Mouse (Mus musculus) adrenal gland, adult 8-10 months (tissue): Measurements from ENCODE around the gene Col5a1. TPM values are rescaled to one million over a fixed set of nuclear protein-coding genes. Genes with fewer than 3 reads are reported as not detected.
A peak's percentile ranks its signal among the peaks of the same experiment; 100 is the strongest.

ENCODE experiments used
- DNase-seq: peaks from one replicate; pipeline ENCODE4 v3.0.0; 2022
- total RNA-seq, 4 experiments: library from RNA; stranded (reverse); gene quantifications; 2 replicates each; pipeline ENCODE4 v1.2.4; 2022

Gene Col5a1
- total RNA-seq, 4 experiments from 2014 or later = 27.1 to 42.7 (median 35.2) TPM

DNA sequence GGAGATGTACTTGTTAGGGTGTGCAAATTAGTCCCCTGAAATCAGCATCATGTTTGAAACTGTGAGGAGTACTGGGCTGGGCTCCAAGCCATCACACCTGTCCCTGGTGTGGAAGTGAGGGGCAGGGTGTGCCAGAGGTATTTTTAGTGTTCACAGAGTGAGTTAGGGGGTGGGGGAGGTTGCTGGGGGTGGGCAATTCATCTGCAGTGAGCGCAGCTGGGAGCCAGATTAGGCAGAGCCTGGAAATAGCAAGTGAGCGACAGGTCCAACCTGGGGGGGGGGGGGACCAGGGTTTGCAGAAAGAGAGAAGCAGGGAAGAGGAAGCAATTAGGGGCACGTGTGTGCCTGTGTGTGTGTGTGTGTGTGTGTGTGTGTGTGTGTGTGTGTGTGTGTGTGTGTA lies 89.6 kb downstream of the Col5a1 start:
- no peak for DNase-seq

DNA sequence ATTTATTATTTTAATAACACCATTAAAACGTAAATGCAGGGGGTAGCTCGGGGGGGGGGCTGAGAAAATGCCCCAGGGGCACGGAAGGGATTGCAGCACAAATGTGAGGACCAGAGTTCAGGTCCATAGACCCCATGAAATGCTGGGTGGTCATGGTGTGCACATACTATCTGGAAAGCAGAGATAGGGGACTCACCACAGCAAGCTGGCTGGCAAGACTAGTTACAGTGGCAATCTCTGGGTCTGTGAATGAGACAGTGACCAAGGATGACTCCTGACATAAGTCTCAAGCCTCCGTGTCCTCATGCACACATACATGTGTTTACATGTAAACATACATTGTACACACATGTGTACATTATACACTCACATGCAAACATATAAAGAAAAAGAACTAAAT lies 90.3 kb downstream of the Col5a1 start:
- no peak for DNase-seq

DNA sequence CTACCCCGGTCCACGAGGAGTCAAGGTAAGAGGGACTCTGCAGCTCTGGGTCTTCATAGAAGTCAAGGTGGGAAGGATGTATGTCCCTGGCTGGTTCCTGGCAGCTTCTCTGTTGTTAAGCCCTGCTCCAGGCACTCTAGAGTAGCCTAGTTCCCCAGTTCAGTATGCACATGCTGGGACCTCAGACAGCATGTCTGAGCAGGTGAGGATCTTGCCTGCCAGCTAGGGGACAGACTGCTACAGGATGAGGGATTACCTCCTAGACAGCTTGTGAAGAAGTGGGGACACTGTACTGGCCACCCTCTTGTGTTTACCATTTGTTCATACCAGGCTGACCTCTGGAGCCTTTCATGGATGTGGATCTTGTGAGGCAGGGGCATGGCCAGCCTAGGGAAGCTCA lies 94.8 kb downstream of the Col5a1 start:
- DNase-seq = no peak

DNA sequence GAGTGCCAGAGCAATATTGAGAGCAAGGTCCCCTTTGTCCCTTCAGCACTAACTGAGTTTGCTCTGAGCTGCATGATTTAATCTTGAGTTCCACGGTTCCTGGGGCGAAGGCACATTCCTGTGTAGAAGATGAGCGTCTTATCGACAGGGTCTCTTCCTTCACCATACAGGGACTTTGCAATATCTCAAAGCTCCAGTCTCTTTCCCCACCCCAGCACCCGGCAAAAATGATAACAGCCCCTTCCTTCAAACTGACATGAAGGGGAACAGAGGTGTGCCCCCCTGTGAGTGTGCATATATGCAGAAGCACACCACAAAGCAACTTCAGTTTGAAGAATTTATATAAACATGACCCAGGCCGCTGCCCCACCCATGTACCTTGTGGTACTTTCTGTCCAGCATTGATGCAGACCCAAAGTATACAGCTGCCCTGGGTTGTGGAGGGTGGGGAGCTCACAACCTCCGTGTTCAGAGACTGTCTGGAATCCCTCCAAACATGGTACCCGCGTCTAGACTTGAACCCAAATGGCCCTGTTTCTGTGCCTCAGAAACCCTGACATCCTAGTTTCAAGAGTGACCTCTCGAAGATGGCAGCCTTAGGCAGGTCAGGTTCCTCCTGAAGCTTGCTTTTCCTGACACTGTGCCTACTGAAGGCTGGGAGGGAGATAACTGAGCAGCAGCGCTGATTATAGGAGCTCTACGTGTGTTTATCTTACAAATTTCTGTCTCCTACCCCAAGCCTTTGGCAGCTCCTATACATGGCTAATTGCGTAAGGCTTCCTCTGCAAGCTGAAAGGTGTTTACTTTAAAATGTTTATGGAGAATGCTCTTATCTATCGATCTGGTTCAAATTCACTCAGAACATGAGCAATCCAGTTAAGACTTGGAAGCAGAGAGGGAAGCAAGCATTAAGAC lies 95.7 kb downstream of the Col5a1 start:
- no peak for DNase-seq

DNA sequence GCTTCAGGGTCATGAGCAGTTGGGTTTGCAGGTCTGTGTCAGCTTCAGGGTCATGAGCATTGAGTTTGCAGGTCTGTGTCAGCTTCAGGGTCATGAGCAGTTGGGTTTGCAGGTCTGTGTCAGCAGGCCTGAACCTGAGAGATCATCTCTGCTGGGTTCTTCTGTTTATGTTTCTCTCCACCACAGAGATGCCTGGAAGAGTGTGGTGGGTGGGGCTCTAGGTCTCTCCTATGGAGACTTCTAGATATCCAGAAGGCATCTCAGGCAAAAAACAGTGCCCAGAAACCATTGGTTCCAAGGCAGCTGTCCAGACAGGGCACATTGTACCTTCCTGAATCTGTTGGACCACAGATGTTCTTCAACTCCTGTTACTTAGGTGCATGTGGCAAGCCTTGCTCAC lies 96.9 kb downstream of the Col5a1 start:
- peak; percentile 9 for DNase-seq

DNA sequence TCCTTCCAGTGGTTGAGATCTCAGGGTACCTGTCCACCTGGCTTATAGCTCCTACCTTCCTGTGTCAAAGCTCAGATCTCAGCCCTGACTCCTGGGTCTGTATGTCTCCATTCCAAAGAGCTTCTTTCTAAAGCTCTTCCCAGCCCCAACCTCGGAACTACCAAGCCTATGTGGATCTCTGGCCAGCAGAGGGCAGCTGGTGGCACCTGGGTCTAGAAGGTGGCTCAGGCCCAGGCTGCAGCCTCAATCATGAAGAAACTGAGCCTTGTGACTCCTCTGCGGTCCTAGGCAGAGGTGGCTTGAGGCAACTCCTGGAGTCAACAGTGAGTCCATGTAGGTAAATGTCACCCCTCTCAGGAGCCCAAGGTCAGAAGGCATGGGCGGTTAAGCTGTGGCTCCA lies 97.7 kb downstream of the Col5a1 start:
- peak; percentile 10 for DNase-seq

DNA sequence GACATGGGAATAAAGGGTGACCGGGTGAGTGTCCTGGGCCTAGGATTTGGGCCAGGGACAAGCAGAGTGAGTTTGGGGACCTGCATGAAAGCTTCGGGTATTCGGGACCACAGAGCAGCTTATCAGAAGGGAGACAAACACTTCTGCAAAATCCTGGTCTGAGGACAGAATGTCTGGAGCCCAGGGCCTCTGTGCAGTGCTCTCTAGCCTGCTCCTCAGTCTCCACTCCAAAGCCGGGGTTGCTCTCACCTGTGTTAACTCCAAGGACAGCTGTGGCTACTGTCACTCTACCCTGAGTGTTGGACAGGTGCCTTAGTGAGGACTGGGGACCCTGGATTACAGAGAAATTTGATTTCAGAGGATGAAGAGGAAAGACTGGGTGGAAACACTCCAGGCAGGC lies 100.5 kb downstream of the Col5a1 start:
- no peak for DNase-seq

DNA sequence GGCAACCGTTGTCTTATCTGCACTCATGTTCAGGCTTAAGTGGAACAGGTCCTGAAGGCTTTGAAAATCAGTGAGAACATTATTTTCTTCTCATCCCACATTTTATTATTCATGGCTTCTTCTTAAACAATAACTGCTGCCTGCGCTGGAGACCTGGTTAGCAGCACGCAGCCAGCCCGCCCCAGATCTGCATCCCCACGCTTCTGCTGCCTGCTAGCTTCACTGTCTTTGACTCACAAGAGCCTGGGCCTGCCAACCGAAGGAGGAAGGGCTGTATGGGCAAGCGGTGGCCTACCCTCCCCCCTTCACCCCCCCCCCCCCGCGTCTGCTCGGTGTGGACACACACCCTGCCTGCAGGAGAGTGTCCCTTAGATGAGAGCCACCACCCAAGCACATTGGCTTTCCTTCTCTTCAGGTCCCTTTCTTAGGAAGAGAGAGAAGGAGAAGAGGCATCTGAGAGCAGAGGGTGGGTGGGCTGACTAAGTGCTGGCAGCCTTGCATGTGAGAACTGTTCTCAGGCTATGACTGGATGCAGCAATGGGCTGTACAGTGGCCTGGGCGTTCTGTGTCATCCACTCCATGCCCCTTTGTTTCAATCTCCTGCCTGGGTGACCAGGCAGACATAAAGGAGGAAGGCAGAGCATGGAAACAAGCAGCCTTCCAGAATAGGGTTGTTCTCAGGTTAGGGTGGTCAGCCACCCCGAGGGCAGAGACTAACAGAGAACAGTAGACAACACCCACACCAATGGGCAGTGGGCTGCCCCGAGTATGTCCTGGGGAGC lies 104.4 kb downstream of the Col5a1 start:
- no peak for DNase-seq

DNA sequence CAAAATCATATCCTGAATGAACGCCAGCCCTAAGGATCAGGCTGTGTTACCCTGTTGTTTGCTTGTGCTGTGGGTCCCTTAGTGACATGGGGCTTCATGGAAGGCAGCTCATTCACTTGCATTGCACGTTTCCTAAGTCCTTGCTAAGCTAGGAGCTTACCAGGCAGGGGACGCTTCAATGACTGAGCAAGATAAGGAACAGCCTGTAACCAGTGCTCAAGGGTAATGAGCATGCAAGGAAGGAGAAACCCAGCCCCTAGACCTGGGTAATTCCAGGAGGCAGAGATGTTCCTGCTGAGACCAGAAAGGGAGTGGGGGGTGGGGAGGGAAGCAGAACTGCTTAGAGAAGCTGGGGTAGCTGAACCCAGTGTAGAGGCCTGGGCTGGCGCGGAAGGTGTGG lies 107.2 kb downstream of the Col5a1 start:
- DNase-seq = no peak

DNA sequence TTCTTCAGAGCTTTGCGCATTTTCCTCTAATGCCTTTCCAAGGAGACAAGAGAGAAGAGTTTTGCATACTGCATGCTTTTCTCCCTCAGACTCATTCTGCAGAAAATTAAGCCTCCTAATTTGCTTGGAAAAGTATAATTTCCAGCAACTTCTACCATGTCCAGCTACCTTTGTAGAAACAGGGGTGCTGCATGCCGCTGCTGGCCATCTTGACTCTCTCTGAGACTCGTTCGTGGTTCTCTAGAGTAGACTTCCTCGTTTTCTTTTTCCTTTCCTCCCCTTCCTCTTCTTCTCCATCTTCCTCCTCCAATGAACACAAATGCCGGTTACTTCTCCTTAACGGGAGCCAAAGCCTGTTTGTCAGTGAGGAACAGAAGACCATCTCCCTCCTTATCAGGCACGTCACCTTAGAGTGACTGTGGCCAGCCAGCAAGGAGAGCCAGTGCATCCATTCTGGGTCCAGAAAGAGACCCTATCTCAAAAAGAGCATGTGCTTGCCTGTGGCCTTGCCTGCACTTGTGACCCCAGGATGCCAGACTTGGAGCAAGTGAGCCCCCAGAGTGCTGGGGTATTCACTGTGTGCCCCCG lies 113.9 kb downstream of the Col5a1 start:
- no peak for DNase-seq

DNA sequence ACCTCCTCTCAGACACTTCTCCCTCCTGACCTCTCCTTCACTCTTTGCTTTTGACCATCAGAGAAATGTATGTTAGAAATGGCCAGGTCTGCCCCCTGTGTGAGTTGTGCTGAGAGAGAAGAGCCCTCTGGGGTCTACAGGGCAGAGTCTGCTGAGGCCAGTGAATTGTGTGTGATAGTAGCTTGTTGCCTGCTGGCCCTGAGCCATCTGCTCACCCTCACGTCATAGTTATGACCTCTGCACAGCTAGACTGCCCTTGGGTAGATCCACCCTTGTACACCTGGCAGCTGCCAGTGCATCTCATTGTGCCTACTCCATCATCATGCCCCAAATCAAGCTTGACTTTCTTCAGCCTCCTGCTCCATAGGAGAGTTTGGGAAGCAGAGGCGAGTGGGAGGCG lies 114.4 kb downstream of the Col5a1 start:
- DNase-seq = no peak

DNA sequence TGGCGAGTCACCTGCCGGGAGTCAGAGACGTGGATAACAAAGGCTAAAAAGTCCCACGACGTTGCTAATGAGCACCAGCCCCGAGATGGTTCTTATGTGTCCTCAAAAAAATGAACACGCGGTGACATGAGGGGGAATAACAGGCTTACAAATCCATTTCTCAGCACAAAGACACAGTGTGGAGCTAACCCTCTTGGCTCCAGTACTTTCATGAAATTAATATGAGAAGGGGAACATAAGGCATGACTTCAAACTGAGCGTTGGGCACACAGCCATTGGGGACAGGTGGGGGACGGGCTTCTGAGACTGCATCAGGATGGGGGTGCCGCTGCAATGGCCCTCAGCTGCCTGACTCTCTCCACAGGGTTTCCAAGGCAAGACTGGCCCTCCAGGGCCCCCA lies 115.0 kb downstream of the Col5a1 start:
- no peak for DNase-seq

DNA sequence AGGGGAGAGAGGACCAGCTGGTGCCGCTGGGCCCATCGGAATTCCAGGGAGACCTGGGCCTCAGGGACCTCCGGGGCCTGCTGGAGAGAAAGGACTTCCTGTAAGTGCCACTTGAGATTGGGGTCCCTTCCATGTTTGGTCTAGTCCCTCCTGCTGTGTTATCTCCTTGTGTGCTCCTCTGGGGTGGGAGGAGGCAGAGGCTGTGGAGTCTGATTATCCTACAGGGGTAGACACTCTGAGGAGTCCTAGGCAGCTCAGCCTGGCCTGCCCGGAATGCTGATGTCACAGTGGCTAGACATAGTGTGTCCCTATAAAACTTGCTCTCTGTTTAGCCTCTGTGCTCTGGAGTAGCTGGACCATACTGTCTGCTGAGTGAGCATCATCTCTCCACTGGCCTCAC lies 119.0 kb downstream of the Col5a1 start:
- DNase-seq = no peak

DNA sequence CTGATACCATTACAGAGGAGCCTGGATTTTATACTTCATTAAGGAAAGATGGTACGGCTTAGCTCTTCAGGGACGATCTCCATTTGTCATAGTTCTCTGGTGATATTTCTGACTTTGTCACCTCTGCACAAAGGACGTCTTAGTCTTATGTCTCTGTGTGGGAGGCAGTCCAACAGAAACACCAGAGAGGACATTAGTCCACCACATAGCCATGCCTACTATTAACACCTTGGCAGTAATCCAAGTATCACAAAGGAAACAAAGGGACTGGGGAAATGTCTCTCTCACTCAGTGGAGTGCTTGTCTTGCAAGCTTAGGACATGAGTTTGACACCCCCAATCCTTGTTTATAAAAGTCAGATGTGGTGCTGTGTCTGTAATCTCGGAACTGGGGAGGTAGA lies 122.0 kb downstream of the Col5a1 start:
- DNase-seq = no peak

DNA sequence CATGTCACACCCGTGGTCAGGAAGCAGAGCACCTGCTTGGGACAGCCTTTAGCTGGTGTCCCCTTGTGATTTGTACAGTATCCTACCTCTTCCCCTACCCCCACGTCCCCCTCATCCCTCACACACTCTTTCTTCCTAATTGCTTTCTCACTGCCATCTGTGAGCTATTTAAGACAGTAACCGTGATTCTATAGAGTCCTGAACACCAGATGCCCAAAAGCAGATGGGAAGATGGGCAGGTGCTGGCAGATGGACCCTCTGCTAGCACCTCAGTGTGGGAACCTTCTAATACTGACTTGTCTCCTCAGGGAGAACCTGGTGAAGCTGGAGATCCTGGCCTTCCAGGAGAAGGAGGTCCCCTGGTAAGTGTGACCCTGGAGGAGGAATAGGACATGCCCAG lies 126.1 kb downstream of the Col5a1 start:
- DNase-seq = no peak

DNA sequence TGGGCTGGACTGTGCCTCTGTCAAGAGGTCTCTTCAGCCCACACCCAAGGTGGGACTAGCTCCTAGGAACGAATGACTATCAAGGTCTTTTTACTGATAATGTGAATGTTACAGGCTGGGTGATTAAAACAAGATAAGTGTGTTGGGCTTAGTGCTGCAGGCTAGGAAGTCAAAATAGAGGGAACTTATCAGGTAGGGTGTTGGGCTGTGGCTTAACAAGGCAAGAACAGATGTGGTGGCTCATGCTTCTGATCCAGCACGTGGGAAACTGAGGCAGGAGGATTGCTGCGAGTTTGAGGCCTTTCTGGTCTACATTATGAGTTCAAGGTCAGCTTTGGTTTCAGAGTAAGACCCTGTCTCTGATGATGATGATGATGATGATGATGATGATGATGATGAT lies 128.6 kb downstream of the Col5a1 start:
- DNase-seq = no peak

DNA sequence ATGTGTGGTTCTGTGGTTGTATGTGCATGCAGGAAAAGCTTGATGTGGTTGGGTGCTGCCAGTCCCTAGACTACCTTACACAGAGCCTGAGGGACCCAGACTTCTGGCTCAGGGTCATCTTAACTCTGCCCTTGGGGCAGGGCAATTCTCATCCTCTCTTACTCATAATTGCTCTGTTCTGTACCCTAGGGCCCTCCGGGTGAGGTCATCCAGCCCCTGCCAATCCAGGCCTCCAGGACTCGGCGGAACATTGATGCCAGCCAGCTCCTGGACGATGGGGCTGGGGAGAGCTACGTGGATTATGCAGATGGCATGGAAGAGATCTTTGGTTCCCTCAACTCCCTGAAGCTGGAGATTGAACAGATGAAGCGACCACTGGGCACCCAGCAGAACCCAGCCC lies 138.2 kb downstream of the Col5a1 start:
- peak; percentile 35 for DNase-seq

DNA sequence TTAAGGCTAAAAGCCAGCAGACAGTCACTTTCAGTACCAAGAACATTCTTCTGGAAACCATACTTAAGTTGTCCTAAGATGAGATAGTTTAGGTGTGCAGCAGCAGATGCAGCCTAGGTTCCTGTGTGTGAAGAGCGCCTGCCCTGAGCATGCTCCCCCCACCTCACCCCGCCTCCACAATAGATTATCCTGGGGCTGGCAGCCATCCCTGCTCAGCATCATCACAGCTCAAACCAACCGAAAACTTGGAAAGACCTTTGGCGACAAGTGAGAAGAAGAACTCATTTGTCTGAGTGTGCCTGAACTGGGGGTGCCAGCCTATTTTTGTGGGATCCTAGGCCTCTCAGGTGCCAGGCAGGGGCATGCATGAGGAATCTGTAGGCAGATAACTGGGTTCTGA lies 139.6 kb downstream of the Col5a1 start:
- no peak for DNase-seq

DNA sequence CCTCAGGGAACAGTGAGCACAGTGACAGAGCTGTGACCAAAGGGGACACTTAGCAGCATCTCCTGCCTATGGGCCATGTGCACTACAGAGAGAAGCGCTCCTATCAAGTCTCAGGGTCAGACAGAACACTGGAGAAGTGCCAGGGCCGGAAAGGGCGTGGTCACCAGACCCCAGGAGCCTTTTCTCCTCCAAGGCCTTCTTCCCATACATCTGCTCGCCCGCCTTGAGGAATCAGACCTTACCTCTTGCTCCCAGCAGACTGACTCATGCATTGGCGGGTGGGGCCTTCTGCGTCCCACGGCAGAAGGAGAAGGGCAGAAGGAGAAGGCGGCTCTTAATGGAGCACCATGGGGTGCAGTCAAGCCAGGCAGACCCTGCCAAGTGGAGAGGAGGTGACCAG lies 145.6 kb downstream of the Col5a1 start:
- DNase-seq = no peak

DNA sequence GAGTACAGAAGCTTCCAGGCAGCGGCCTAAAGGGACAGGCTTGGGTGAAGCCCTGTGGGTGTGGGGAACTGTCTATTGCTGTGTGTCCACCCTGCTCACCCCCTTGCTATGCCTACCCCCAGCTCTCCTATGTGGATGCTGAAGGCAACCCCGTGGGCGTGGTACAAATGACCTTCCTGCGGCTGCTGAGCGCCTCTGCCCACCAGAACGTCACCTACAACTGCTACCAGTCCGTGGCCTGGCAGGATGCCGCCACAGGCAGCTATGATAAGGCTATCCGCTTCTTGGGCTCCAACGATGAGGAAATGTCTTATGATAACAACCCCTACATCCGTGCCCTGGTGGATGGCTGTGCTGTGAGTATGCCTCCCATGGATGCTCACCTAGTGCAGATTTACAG lies 146.2 kb downstream of the Col5a1 start:
- DNase-seq = no peak

DNA sequence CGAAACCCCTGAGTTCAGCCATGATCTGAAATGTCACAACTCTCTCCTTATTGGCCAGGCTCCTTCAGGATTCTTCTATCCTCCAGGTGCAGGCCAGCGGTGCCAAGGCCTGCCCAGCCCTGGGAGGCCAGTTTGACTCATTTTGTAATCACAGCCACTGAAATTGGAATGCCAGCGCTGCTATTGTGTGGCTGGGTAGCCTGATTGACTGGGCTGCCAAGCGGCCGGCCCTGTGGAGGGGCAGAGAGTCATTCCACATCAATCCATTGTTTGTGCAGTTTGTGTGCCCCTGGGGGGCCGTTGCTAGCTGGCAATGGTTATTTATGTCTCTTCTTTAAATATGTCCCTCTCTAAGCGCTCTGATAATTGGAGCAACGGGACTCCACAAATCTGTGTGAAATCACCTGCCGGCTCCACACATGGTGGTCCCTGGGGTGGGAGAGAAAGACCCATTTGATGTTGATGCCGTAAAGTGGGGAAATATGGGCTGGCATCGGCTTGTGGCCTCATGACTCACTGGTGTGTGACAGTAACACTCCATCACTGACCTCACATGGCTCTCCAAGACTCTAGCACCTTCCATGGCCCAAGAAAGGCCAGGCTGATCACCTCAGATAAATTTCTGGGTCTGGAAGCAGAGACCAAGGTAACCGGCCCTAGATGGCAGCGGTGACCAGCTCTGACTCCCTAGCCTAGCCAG lies 147.9 kb downstream of the Col5a1 start:
- DNase-seq = peak; percentile 25

DNA sequence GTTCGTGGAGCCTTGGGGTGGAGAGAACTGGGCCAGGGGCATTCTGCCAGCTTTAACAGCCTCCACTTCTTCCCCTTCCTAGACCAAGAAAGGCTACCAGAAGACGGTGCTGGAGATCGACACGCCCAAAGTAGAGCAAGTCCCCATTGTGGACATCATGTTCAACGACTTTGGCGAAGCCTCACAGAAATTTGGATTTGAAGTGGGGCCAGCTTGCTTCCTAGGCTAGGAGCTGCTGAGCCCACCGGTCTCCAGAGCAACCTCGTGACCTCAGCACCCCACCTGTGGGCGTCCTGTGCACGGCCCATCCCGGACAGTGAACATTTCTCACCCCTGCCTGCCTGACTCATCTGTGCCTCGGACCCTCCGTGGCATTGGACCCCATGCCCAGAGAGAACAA lies 150.6 kb downstream of the Col5a1 start:
- no peak for DNase-seq
